Mouse (Mus musculus) stomach, postnatal 0 days (tissue): ENCODE measurements around the gene B4galt7. TPM values are rescaled to one million over a fixed set of nuclear protein-coding genes. Genes with fewer than 3 reads are reported as not detected.
"Not testable (repeated sequence)": the region's sequence is repeated elsewhere in the genome, so short reads cannot be mapped to it uniquely, and the experiment has no call there.

ENCODE experiments used
- ATAC-seq: fragments of 200-750 bp; cut with Nextera tagmentation; 2 replicates; pipeline ENCODE4 v1.8.0; 2017; ENCODE audit not compliant: low FRiP score, low TSS enrichment
- DNase-seq: peaks from one replicate; pipeline ENCODE4 v3.0.0-alpha.2; 2016; ENCODE audit warnings: low spot score
- H3K27ac ChIP-seq: fragments of 300-500 bp; sonication (generic); replicated peaks from 2 replicates; pipeline ENCODE4 v1.5.1; 2014; ENCODE audit warnings: mild to moderate bottlenecking, control low read depth
- H3K27me3 ChIP-seq: fragments of 300-500 bp; sonication (generic); 2 replicates; pipeline ENCODE4 v1.6.1; 2014; ENCODE audit warnings: low read length; ENCODE audit not compliant: control insufficient read depth, insufficient read depth
- H3K36me3 ChIP-seq: fragments of 300-500 bp; sonication (generic); 2 replicates; pipeline ENCODE4 v1.6.1; 2014; ENCODE audit warnings: low read length, mixed read lengths; ENCODE audit not compliant: control insufficient read depth, insufficient read depth
- H3K4me1 ChIP-seq: fragments of 300-500 bp; sonication (generic); replicated peaks from 2 replicates; pipeline ENCODE4 v1.6.1; 2014; ENCODE audit warnings: antibody characterized with exemption; ENCODE audit not compliant: control insufficient read depth, insufficient read depth
- H3K4me2 ChIP-seq: fragments of 300-500 bp; sonication (generic); replicated peaks from 2 replicates; pipeline ENCODE4 v1.6.1; 2014; ENCODE audit warnings: low read depth, mild to moderate bottlenecking, control low read depth, moderate library complexity
- H3K4me3 ChIP-seq: fragments of 300-500 bp; sonication (generic); 2 replicates; pipeline ENCODE4 v1.5.1; 2014; ENCODE audit warnings: low read depth, low read length, control low read depth
- H3K9ac ChIP-seq: fragments of 300-500 bp; sonication (generic); 2 replicates; pipeline ENCODE4 v1.6.1; 2014; ENCODE audit warnings: mild to moderate bottlenecking, low read length, control low read depth, mixed read lengths
- H3K9me3 ChIP-seq: fragments of 300-500 bp; sonication (generic); 2 replicates; pipeline ENCODE4 v1.6.1; 2016; ENCODE audit warnings: low read length; ENCODE audit not compliant: control insufficient read depth
- CTCF ChIP-seq: IDR thresholded peaks from 2 replicates; pipeline ENCODE4 v1.5.1; 2016; ENCODE audit warnings: antibody characterized with exemption, low read depth, mild to moderate bottlenecking, moderate library complexity
- EP300 ChIP-seq: optimal IDR thresholded peaks from 2 replicates; pipeline ENCODE3; 2016; ENCODE audit warnings: antibody characterized with exemption
- WGBS: fragments of 180-500 bp; shearing (Covaris S2); extraction: QIAGEN DNeasy Blood & Tissue Kit; methylation state at CpG from one replicate; pipeline ENCODE4 v1.1.7; 2014; 5-methylcytosine and 5-hydroxymethylcytosine counted together
- polyA plus RNA-seq: library from polyadenylated mRNA; unstranded; fragments of >200 nt; fragmentation: Nextera tagmentation; extraction: Ambion mirVana; gene quantifications from 2 replicates; pipeline ENCODE4 v1.2.1, GENCODE M21; 2015

The B4galt7 gene
- polyA plus RNA-seq, 1 experiment from 2014 or later = 16.0 TPM

- no peaks in the 10 kb centered on the region; the same call in 1 of the 2 replicates for H3K36me3 ChIP-seq
- no peaks in the 10 kb centered on the region for H3K27me3 ChIP-seq
- no peaks in the 10 kb centered on the region for H3K9me3 ChIP-seq
- H3K4me2 ChIP-seq = no peak overlapping the region
- H3K9ac ChIP-seq = 0 out of 2 replicates have a peak overlapping the region, but pooled peaks have one; percentile 4
- ATAC-seq (no peak), DNase-seq (no peak)
- H3K27ac ChIP-seq = 0 out of 2 replicates have a peak overlapping the region, but pooled peaks have one; percentile 4
- no peak overlapping the region for H3K4me3 ChIP-seq
- TF ChIP-seq CTCF (no peak), EP300 (no peak)
- peaks cover 4% of the 10 kb centered on the region; the same call in 1 of the 2 replicates for H3K4me1 ChIP-seq
- WGBS = 51% methylated on average over 2 of the region's 2 CpGs
Observed at GRCm38 (mm10) chr13:55571977-55572376, 27.7 kb upstream of the B4galt7 start.

- H3K27ac ChIP-seq = no peak within 1 kb of the TSS
- no peaks in the 10 kb centered on the region for H3K9me3 ChIP-seq
- WGBS = 97% methylated on average over 2 of the region's 2 CpGs
- H3K36me3 ChIP-seq = no peaks in the 10 kb centered on the region
- no peak within 1 kb of the TSS for H3K4me2 ChIP-seq
- no peaks in the 10 kb centered on the region for H3K27me3 ChIP-seq
- ATAC-seq (no peak), DNase-seq (no peak)
- TF ChIP-seq CTCF (no peak), EP300 (no peak)
- peaks cover 4% of the 10 kb centered on the region; the same call in 1 of the 2 replicates for H3K4me1 ChIP-seq
- H3K4me3 ChIP-seq = no peak within 1 kb of the TSS
- H3K9ac ChIP-seq = no peak within 1 kb of the TSS
Observed at GRCm38 (mm10) chr13:55573432-55573831, 26.3 kb upstream of the B4galt7 start, which contains the start of gene Tmed9. TSS of gene Tmed9 (plus strand) at chr13:55573732.

GRCm38 (mm10) chr13:55574321-55574720 lies 25.4 kb upstream of the B4galt7 start:
- H3K27me3 ChIP-seq = no peaks in the 10 kb centered on the region
- H3K4me1 ChIP-seq = peaks cover 4% of the 10 kb centered on the region; the same call in 1 of the 2 replicates
- ATAC-seq (no peak), DNase-seq (no peak)
- no peak overlapping the region for H3K27ac ChIP-seq
- 72% methylated on average over 5 of the region's 5 CpGs for WGBS
- no peak overlapping the region for H3K4me2 ChIP-seq
- no peaks in the 10 kb centered on the region for H3K36me3 ChIP-seq
- no peak for TF ChIP-seq CTCF
- no peak for TF ChIP-seq EP300
- no peak overlapping the region for H3K4me3 ChIP-seq
- H3K9me3 ChIP-seq = no peaks in the 10 kb centered on the region
- no peak overlapping the region for H3K9ac ChIP-seq

- Histone ChIP-seq H3K4me1 (no peaks in the 10 kb centered on the region), H3K9me3 (no peaks in the 10 kb centered on the region), H3K36me3 (no peaks in the 10 kb centered on the region), H3K27ac (no peak overlapping the region), H3K9ac (no peak overlapping the region), H3K27me3 (no peaks in the 10 kb centered on the region), H3K4me2 (no peak overlapping the region), H3K4me3 (no peak overlapping the region)
- no peak for TF ChIP-seq CTCF
- TF ChIP-seq EP300 = no peak
- 61% methylated on average over 5 of the region's 5 CpGs for WGBS
- no peak for ATAC-seq
- no peak for DNase-seq
Observed at GRCm38 (mm10) chr13:55575932-55576331, 23.8 kb upstream of the B4galt7 start.

DNA sequence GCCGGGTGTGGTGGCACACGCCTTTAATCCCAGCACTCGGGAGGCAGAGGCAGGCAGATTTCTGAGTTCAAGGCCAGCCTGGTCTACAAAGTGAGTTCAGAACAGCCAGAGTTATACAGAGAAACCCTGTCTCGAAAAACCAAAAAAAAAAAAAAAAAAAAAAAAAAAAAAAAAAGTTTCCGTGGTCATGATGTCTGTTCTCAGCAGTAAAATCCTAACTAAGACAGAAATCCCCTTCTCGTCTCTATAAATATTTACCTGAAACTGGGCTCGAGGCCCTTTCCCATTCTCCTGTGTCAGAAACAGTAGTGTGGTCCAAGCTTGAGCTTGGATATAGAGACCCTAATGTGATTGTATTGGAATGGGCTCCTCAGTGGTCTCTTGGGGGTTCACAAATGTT lies 22.8 kb upstream of the B4galt7 start:
- H3K9me3 ChIP-seq, H3K36me3 ChIP-seq, H3K4me1 ChIP-seq, H3K4me3 ChIP-seq, H3K27ac ChIP-seq, H3K9ac ChIP-seq, H3K27me3 ChIP-seq, H3K4me2 ChIP-seq, ATAC-seq, DNase-seq: not testable (repeated sequence)
- 67% methylated on average over 7 of the region's 7 CpGs for WGBS

- ATAC-seq = no peak
- Histone ChIP-seq H3K27ac (no peak overlapping the region), H3K27me3 (no peaks in the 10 kb centered on the region), H3K36me3 (no peaks in the 10 kb centered on the region), H3K4me2 (no peak overlapping the region), H3K9ac (no peak overlapping the region), H3K9me3 (no peaks in the 10 kb centered on the region), H3K4me3 (no peak overlapping the region), H3K4me1 (no peaks in the 10 kb centered on the region)
- no peak for DNase-seq
- TF ChIP-seq CTCF (no peak), EP300 (no peak)
- 76% methylated on average over 4 of the region's 4 CpGs for WGBS
Observed at GRCm38 (mm10) chr13:55578086-55578485, 21.6 kb upstream of the B4galt7 start.
